Mouse (Mus musculus) CH12.LX (cell line): Measurements from ENCODE around the gene Olfr603. TPM values are rescaled to one million over a fixed set of nuclear protein-coding genes. Genes with fewer than 3 reads are reported as not detected.

ENCODE experiments used
- DNase-seq: peaks from one replicate; pipeline ENCODE4 v3.0.0-alpha.2; 2013; ENCODE audit errors: extremely low read depth
- H3K27ac ChIP-seq: 2 replicates; pipeline ENCODE4 v1.5.1; 2012; ENCODE audit warnings: low read depth, mild to moderate bottlenecking, control low read depth, moderate library complexity; ENCODE audit not compliant: insufficient read depth
- H3K27me3 ChIP-seq: replicated peaks from 2 replicates; pipeline ENCODE3; 2012; ENCODE audit warnings: inconsistent platforms
- H3K36me3 ChIP-seq, 2 experiments: replicated peaks in 1 of 2; 2 replicates each; pipeline versions ENCODE3 to v1.6.1; 2012; ENCODE audit warnings: inconsistent platforms in 1 of 2, low read length in 1 of 2, mild to moderate bottlenecking in 1 of 2, mixed read lengths in 1 of 2, moderate library complexity in 1 of 2; ENCODE audit not compliant: control insufficient read depth in 1 of 2, insufficient read depth in 1 of 2
- H3K4me1 ChIP-seq, 2 experiments: 2 replicates each; pipeline ENCODE4 v1.6.1; 2012; ENCODE audit warnings: inconsistent platforms in 1 of 2, moderate library complexity in 1 of 2; ENCODE audit not compliant: insufficient read depth in 2 of 2, control insufficient read depth in 1 of 2
- H3K4me2 ChIP-seq: 2 replicates; pipeline ENCODE4 v1.6.1; 2012; ENCODE audit warnings: low read depth, mild to moderate bottlenecking, control low read depth; ENCODE audit not compliant: poor library complexity, insufficient read depth, severe bottlenecking
- H3K4me3 ChIP-seq, 3 experiments: fragments of 150-350 bp in 1 of 3; sonication (generic) in 1 of 3; replicated peaks in 1 of 3; 2 replicates each; pipeline versions ENCODE3 to v1.5.1; 2011 to 2012; ENCODE audit warnings: low read depth in 2 of 3, low read length in 2 of 3, mild to moderate bottlenecking in 2 of 3, moderate library complexity in 2 of 3, control low read depth in 1 of 3, improper control_type of control experiment in 1 of 3, inconsistent platforms in 1 of 3, mixed read lengths in 1 of 3; ENCODE audit not compliant: poor library complexity in 1 of 3
- H3K79me2 ChIP-seq: replicated peaks from 2 replicates; pipeline ENCODE4 v1.6.1; 2012; ENCODE audit warnings: mild to moderate bottlenecking, moderate library complexity; ENCODE audit not compliant: control insufficient read depth, poor library complexity, insufficient read depth, severe bottlenecking; ENCODE audit errors: extremely low read depth
- H3K9ac ChIP-seq: 2 replicates; pipeline ENCODE4 v1.6.1; 2012; ENCODE audit warnings: low read depth, mild to moderate bottlenecking, control low read depth, moderate library complexity; ENCODE audit not compliant: insufficient read depth
- H3K9me3 ChIP-seq: replicated peaks from 2 replicates; pipeline ENCODE3; 2012; ENCODE audit warnings: low read length, inconsistent platforms, mixed read lengths
- CHD2 ChIP-seq: IDR thresholded peaks from 2 replicates; pipeline ENCODE4 v1.6.1; 2011; ENCODE audit warnings: low read length, improper control_type of control experiment
- CTCF ChIP-seq, 2 experiments: IDR thresholded peaks in 1 of 2; conservative IDR thresholded peaks in 1 of 2; 2 replicates each; pipeline ENCODE4 v1.5.1; 2011 to 2012; ENCODE audit warnings: low read depth in 2 of 2, low read length in 2 of 2, improper control_type of control experiment in 1 of 2, inconsistent platforms in 1 of 2, mild to moderate bottlenecking in 1 of 2, moderate library complexity in 1 of 2
- GABPA ChIP-seq: IDR thresholded peaks from 2 replicates; pipeline ENCODE4 v1.6.1; 2012; ENCODE audit warnings: low read depth, low read length, improper control_type of control experiment, inconsistent platforms; ENCODE audit not compliant: insufficient replicate concordance
- IRF4 ChIP-seq: IDR thresholded peaks from 2 replicates; pipeline ENCODE4 v1.6.1; 2014; ENCODE audit warnings: low read depth, mild to moderate bottlenecking, inconsistent platforms, low read length, improper control_type of control experiment
- JUN ChIP-seq: IDR thresholded peaks from 2 replicates; pipeline ENCODE4 v1.6.1; 2011; ENCODE audit warnings: low read depth, mild to moderate bottlenecking, low read length, improper control_type of control experiment, moderate library complexity; ENCODE audit not compliant: insufficient read depth
- JUND ChIP-seq: conservative IDR thresholded peaks from 2 replicates; pipeline ENCODE4 v1.6.1; 2011; ENCODE audit warnings: low read depth, low read length, improper control_type of control experiment
- MAX ChIP-seq: IDR thresholded peaks from 2 replicates; pipeline ENCODE4 v1.6.1; 2011; ENCODE audit warnings: low read length, improper control_type of control experiment
- NELFE ChIP-seq: IDR thresholded peaks from 2 replicates; pipeline ENCODE4 v1.6.1; 2011; ENCODE audit warnings: low read depth, low read length, improper control_type of control experiment
- POLR2A ChIP-seq: IDR thresholded peaks from 2 replicates; pipeline ENCODE4 v1.6.1; 2011; ENCODE audit warnings: low read depth, mild to moderate bottlenecking, improper control_type of control experiment, low read length
- SIN3A ChIP-seq: IDR thresholded peaks from 2 replicates; pipeline ENCODE4 v1.6.1; 2012; ENCODE audit warnings: low read length, improper control_type of control experiment, inconsistent platforms
- USF1 ChIP-seq: IDR thresholded peaks from 2 replicates; pipeline ENCODE4 v1.6.1; 2014; ENCODE audit warnings: low read depth, mild to moderate bottlenecking, inconsistent platforms, low read length, improper control_type of control experiment
- USF2 ChIP-seq: conservative IDR thresholded peaks from 2 replicates; pipeline ENCODE4 v1.6.1; 2011; ENCODE audit warnings: low read depth, low read length, improper control_type of control experiment
- ZC3H11A ChIP-seq: IDR thresholded peaks from 2 replicates; pipeline ENCODE4 v1.6.1; 2012; ENCODE audit warnings: low read depth, mild to moderate bottlenecking, inconsistent platforms, low read length, improper control_type of control experiment
- ZMIZ1 ChIP-seq: IDR thresholded peaks from 2 replicates; pipeline ENCODE4 v1.6.1; 2012; ENCODE audit warnings: low read depth, mild to moderate bottlenecking, inconsistent platforms, low read length, improper control_type of control experiment
- ZNF384 ChIP-seq: IDR thresholded peaks from 2 replicates; pipeline ENCODE4 v1.6.1; 2012; ENCODE audit warnings: low read depth, low read length, improper control_type of control experiment, inconsistent platforms
- dilution Hi-C: fragments of 300-500 bp; cut with MboI; formaldehyde crosslinking; loops from 2 replicates; pipeline ENCODE4 v1.14.3; 2020; ENCODE audit warnings: low sequenced_read_pairs; ENCODE audit not compliant: extremely low pct_unique_long_range_greater_than_20kb, extremely low pct_ligation_motif_present
- in situ Hi-C: fragments of 300-500 bp; cut with MboI; formaldehyde crosslinking; loops from 3 replicates; pipeline ENCODE4 v1.14.3; 2019; ENCODE audit warnings: low sequenced_read_pairs, low pct_ligation_motif_present, low pct_unique_long_range_greater_than_20kb, mixed read lengths
- polyA plus RNA-seq: library from polyadenylated mRNA; unstranded; fragments of >175 nt; gene quantifications from 2 replicates; pipeline ENCODE4 v1.2.1, GENCODE M21; 2012; ENCODE audit warnings: low read depth; ENCODE audit not compliant: insufficient read length
- total RNA-seq, 2 experiments: library from RNA; depleted of rRNA; stranded (reverse); fragments of 300-350 nt in 1 of 2; fragments of >200 nt in 1 of 2; gene quantifications; 2 replicates each; pipeline ENCODE4 v1.2.3; 2012 to 2014

Olfr603 gene
- total and polyA plus RNA-seq, 3 experiments, result not detected

GRCm38 (mm10) chr7:103349569-103349968 lies 36.4 kb downstream of the Olfr603 start, which contains the start of gene Olfr600:
Olfr600 (minus strand) TSS chr7:103349669.
- dilution Hi-C loops, result no loop called here
- no peak for TF ChIP-seq ZMIZ1
- TF ChIP-seq IRF4, result no peak
- TF ChIP-seq ZC3H11A, result no peak
- no peak for TF ChIP-seq JUN
- TF ChIP-seq CTCF (conservative IDR thresholded peaks at IDR 0.05 in 1 of 2, IDR thresholded peaks at IDR 0.05 in 1 of 2; ENCODE audit: low read depth in 2 of 2, low read length in 2 of 2), result no peak
- no peak for TF ChIP-seq POLR2A
- no peak for TF ChIP-seq SIN3A
- no peak for TF ChIP-seq MAX
- no peak for TF ChIP-seq JUND
- TF ChIP-seq ZNF384, result no peak
- TF ChIP-seq GABPA, result no peak
- TF ChIP-seq NELFE, result no peak
- TF ChIP-seq USF2, result no peak
- TF ChIP-seq CHD2, result no peak
- no peak for TF ChIP-seq USF1

DNA sequence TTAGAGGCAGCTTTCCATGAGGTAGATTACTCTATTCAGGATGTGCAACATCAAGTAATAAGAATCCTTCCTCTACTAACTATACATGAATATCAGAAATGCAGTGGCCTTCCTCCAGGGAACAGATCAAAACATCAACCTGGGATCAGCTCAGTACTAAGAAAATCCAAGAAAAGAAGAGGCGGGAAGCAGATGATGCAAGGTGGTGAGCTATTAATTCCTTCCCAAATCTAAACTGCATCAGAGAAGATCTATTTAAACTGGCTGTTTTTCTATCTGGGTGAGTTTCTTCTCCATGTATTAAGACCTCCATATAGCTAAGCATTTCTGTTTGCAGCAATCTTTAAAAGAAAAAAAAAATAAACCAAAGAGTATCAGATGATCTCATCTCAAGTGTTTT lies 50.4 kb downstream of the Olfr603 start, which contains the start of gene Olfr599:
Olfr599 (plus strand) TSS at position 301 of the 400 bp plus-strand sequence.
- Histone ChIP-seq H3K36me3 (no peaks in the 10 kb centered on the region), H3K79me2 (no peaks in the 10 kb centered on the region), H3K4me2 (no peak within 1 kb of the TSS), H3K27ac (no peak within 1 kb of the TSS), H3K4me3 (no peak within 1 kb of the TSS), H3K4me1 (no peaks in the 10 kb centered on the region), H3K9me3 (no peaks in the 10 kb centered on the region), H3K9ac (no peak within 1 kb of the TSS), H3K27me3 (no peaks in the 10 kb centered on the region)
- dilution Hi-C loops (no loop called here), in situ Hi-C loops (no loop called here)
- TF ChIP-seq NELFE, result no peak
- DNase-seq, result no peak

More at GRCm38 (mm10) chr7:103349569-103349968, 36.4 kb downstream of the Olfr603 start, which contains the start of gene Olfr600:
- Histone ChIP-seq H3K4me2 (no peak within 1 kb of the TSS), H3K4me1 (no peaks in the 10 kb centered on the region), H3K36me3 (no peaks in the 10 kb centered on the region), H3K79me2 (no peaks in the 10 kb centered on the region), H3K9ac (no peak within 1 kb of the TSS), H3K4me3 (no peak within 1 kb of the TSS), H3K9me3 (no peaks in the 10 kb centered on the region), H3K27ac (no peak within 1 kb of the TSS), H3K27me3 (no peaks in the 10 kb centered on the region)
- in situ Hi-C loops, result no loop called here
- DNase-seq, result no peak

Other genes with a start within 250 kb of the Olfr603 start
Only the 20 nearest of the 29 such genes appear.
- not detected in 2 replicates for gene Olfr593, start 174.3 kb downstream of the Olfr603 start, total RNA-seq (2012; rRNA removed)
- gene Olfr593, start 174.3 kb downstream of the Olfr603 start, total RNA-seq (2014; rRNA removed), result not detected in 2 replicates
- gene Olfr593, start 174.3 kb downstream of the Olfr603 start, polyA plus RNA-seq, result not detected in 2 replicates
- gene Olfr594, start 169.2 kb downstream of the Olfr603 start, total RNA-seq (2012; rRNA removed), result not detected in 2 replicates
- gene Olfr594, start 169.2 kb downstream of the Olfr603 start, total RNA-seq (2014; rRNA removed), result not detected in 2 replicates
- gene Olfr594, start 169.2 kb downstream of the Olfr603 start, polyA plus RNA-seq, result not detected in 2 replicates
- not detected in 2 replicates for gene Usp17ld, start 133.7 kb downstream of the Olfr603 start, total RNA-seq (2012; rRNA removed)
- not detected in 2 replicates for gene Usp17ld, start 133.7 kb downstream of the Olfr603 start, total RNA-seq (2014; rRNA removed)
- gene Usp17ld, start 133.7 kb downstream of the Olfr603 start, polyA plus RNA-seq, result not detected in 2 replicates
- gene Olfr596, start 80.5 kb downstream of the Olfr603 start, total RNA-seq (2012; rRNA removed), result not detected in 2 replicates
- not detected in 2 replicates for gene Olfr596, start 80.5 kb downstream of the Olfr603 start, total RNA-seq (2014; rRNA removed)
- not detected in 2 replicates for gene Olfr596, start 80.5 kb downstream of the Olfr603 start, polyA plus RNA-seq
- not detected in 2 replicates for gene Olfr597, start 69.9 kb downstream of the Olfr603 start, total RNA-seq (2012; rRNA removed)
- gene Olfr597, start 69.9 kb downstream of the Olfr603 start, total RNA-seq (2014; rRNA removed), result not detected in 2 replicates
- not detected in 2 replicates for gene Olfr597, start 69.9 kb downstream of the Olfr603 start, polyA plus RNA-seq
- gene Olfr598, start 62.6 kb downstream of the Olfr603 start, total RNA-seq (2012; rRNA removed), result not detected in 2 replicates
- not detected in 2 replicates for gene Olfr598, start 62.6 kb downstream of the Olfr603 start, total RNA-seq (2014; rRNA removed)
- not detected in 2 replicates for gene Olfr598, start 62.6 kb downstream of the Olfr603 start, polyA plus RNA-seq
- not detected in 2 replicates for gene Olfr599, start 50.3 kb downstream of the Olfr603 start, total RNA-seq (2012; rRNA removed)
- gene Olfr599, start 50.3 kb downstream of the Olfr603 start, total RNA-seq (2014; rRNA removed), result not detected in 2 replicates
- not detected in 2 replicates for gene Olfr599, start 50.3 kb downstream of the Olfr603 start, polyA plus RNA-seq
- not detected in 2 replicates for gene Olfr600, start 36.5 kb downstream of the Olfr603 start, total RNA-seq (2012; rRNA removed)
- not detected in 2 replicates for gene Olfr600, start 36.5 kb downstream of the Olfr603 start, total RNA-seq (2014; rRNA removed)
- not detected in 2 replicates for gene Olfr600, start 36.5 kb downstream of the Olfr603 start, polyA plus RNA-seq
- not detected in 2 replicates for gene Olfr601, start 23.5 kb downstream of the Olfr603 start, total RNA-seq (2012; rRNA removed)
- not detected in 2 replicates for gene Olfr601, start 23.5 kb downstream of the Olfr603 start, total RNA-seq (2014; rRNA removed)
- gene Olfr601, start 23.5 kb downstream of the Olfr603 start, polyA plus RNA-seq, result not detected in 2 replicates
- gene Usp17lc, start 28.9 kb upstream of the Olfr603 start, total RNA-seq (2012; rRNA removed), result not detected in 2 replicates
- gene Usp17lc, start 28.9 kb upstream of the Olfr603 start, total RNA-seq (2014; rRNA removed), result not detected in 2 replicates
- gene Usp17lc, start 28.9 kb upstream of the Olfr603 start, polyA plus RNA-seq, result not detected in 2 replicates
- not detected in 2 replicates for gene Olfr605, start 59.3 kb upstream of the Olfr603 start, total RNA-seq (2012; rRNA removed)
- gene Olfr605, start 59.3 kb upstream of the Olfr603 start, total RNA-seq (2014; rRNA removed), result not detected in 2 replicates
- not detected in 2 replicates for gene Olfr605, start 59.3 kb upstream of the Olfr603 start, polyA plus RNA-seq
- gene Olfr606, start 62.9 kb upstream of the Olfr603 start, total RNA-seq (2012; rRNA removed), result not detected in 2 replicates
- gene Olfr606, start 62.9 kb upstream of the Olfr603 start, total RNA-seq (2014; rRNA removed), result not detected in 2 replicates
- gene Olfr606, start 62.9 kb upstream of the Olfr603 start, polyA plus RNA-seq, result not detected in 2 replicates
- not detected in 2 replicates for gene Olfr607, start 78.0 kb upstream of the Olfr603 start, total RNA-seq (2012; rRNA removed)
- gene Olfr607, start 78.0 kb upstream of the Olfr603 start, total RNA-seq (2014; rRNA removed), result not detected in 2 replicates
- not detected in 2 replicates for gene Olfr607, start 78.0 kb upstream of the Olfr603 start, polyA plus RNA-seq
- not detected in 2 replicates for gene Olfr608, start 83.7 kb upstream of the Olfr603 start, total RNA-seq (2012; rRNA removed)
- not detected in 2 replicates for gene Olfr608, start 83.7 kb upstream of the Olfr603 start, total RNA-seq (2014; rRNA removed)
- gene Olfr608, start 83.7 kb upstream of the Olfr603 start, polyA plus RNA-seq, result not detected in 2 replicates
- not detected in 2 replicates for gene Olfr609, start 111.9 kb upstream of the Olfr603 start, total RNA-seq (2012; rRNA removed)
- gene Olfr609, start 111.9 kb upstream of the Olfr603 start, total RNA-seq (2014; rRNA removed), result not detected in 2 replicates
- not detected in 2 replicates for gene Olfr609, start 111.9 kb upstream of the Olfr603 start, polyA plus RNA-seq
- not detected in 2 replicates for gene Olfr610, start 125.9 kb upstream of the Olfr603 start, total RNA-seq (2012; rRNA removed)
- not detected in 2 replicates for gene Olfr610, start 125.9 kb upstream of the Olfr603 start, total RNA-seq (2014; rRNA removed)
- gene Olfr610, start 125.9 kb upstream of the Olfr603 start, polyA plus RNA-seq, result not detected in 2 replicates
- not detected in 2 replicates for gene Olfr611, start 134.7 kb upstream of the Olfr603 start, total RNA-seq (2012; rRNA removed)
- not detected in 2 replicates for gene Olfr611, start 134.7 kb upstream of the Olfr603 start, total RNA-seq (2014; rRNA removed)
- gene Olfr611, start 134.7 kb upstream of the Olfr603 start, polyA plus RNA-seq, result not detected in 2 replicates
- gene Olfr612, start 156.5 kb upstream of the Olfr603 start, total RNA-seq (2012; rRNA removed), result not detected in 2 replicates
- not detected in 2 replicates for gene Olfr612, start 156.5 kb upstream of the Olfr603 start, total RNA-seq (2014; rRNA removed)
- gene Olfr612, start 156.5 kb upstream of the Olfr603 start, polyA plus RNA-seq, result not detected in 2 replicates
- not detected in 2 replicates for gene Olfr613, start 161.9 kb upstream of the Olfr603 start, total RNA-seq (2012; rRNA removed)
- not detected in 2 replicates for gene Olfr613, start 161.9 kb upstream of the Olfr603 start, total RNA-seq (2014; rRNA removed)
- not detected in 2 replicates for gene Olfr613, start 161.9 kb upstream of the Olfr603 start, polyA plus RNA-seq
- gene Olfr615, start 169.9 kb upstream of the Olfr603 start, total RNA-seq (2012; rRNA removed), result not detected in 2 replicates
- gene Olfr615, start 169.9 kb upstream of the Olfr603 start, total RNA-seq (2014; rRNA removed), result not detected in 2 replicates
- gene Olfr615, start 169.9 kb upstream of the Olfr603 start, polyA plus RNA-seq, result not detected in 2 replicates